Mouse (Mus musculus): ENCODE data around the gene Tspan1. TPM values are rescaled to one million over a fixed set of nuclear protein-coding genes. Genes with fewer than 3 reads are reported as not detected.

Tspan1 gene
- polyA plus RNA-seq, 1 experiment from 2014 or later: 0.21 TPM

- H3K4me2 ChIP-seq (replicated peaks): no peak within 1 kb of the TSS
- no peaks in the 10 kb centered on the region for H3K36me3 ChIP-seq (replicated peaks; ENCODE audit: control insufficient read depth, insufficient read depth)
- ATAC-seq (ENCODE audit: low FRiP score) (no peak), DNase-seq (ENCODE audit: low spot score) (no peak)
- H3K4me1 ChIP-seq (replicated peaks; ENCODE audit: control insufficient read depth, insufficient read depth, low read length): peaks cover 22% of the 10 kb centered on the region
- no peaks in the 10 kb centered on the region for H3K27me3 ChIP-seq (ENCODE audit: control insufficient read depth, insufficient read depth, low read length)
- no peaks in the 10 kb centered on the region for H3K9me3 ChIP-seq (ENCODE audit: control insufficient read depth, low read length)
- no peak within 1 kb of the TSS for H3K27ac ChIP-seq
- H3K4me3 ChIP-seq (replicated peaks; ENCODE audit: low read length): no peak within 1 kb of the TSS
- H3K9ac ChIP-seq: no peak within 1 kb of the TSS
- WGBS: 83% methylated on average over 6 of the region's 6 CpGs
These were observed 5.7 kb upstream of the Tspan1 start, which contains the start of the genes 1700042G07Rik and Gm49337 for GRCm38 (mm10) chr4:116173072-116173471. Gene 1700042G07Rik, plus strand, starts transcription at chr4:116173372. Gene Gm49337, plus strand, starts transcription at chr4:116173384.

- H3K4me3 ChIP-seq (replicated peaks; ENCODE audit: low read length): no peak overlapping the region
These were observed 1.9 kb upstream of the Tspan1 start for GRCm38 (mm10) chr4:116169353-116169672.

GRCm38 (mm10) chr4:116168617-116169352 lies 1.4 kb upstream of the Tspan1 start:
- Histone ChIP-seq H3K4me2 (replicated peaks) (no peak overlapping the region), H3K4me3 (replicated peaks; ENCODE audit: low read length) (no peak overlapping the region), H3K36me3 (replicated peaks; ENCODE audit: control insufficient read depth, insufficient read depth) (no peaks in the 10 kb centered on the region), H3K9ac (no peak overlapping the region), H3K27me3 (ENCODE audit: control insufficient read depth, insufficient read depth, low read length) (no peaks in the 10 kb centered on the region), H3K4me1 (replicated peaks; ENCODE audit: control insufficient read depth, insufficient read depth, low read length) (no peaks in the 10 kb centered on the region), H3K9me3 (ENCODE audit: control insufficient read depth, low read length) (no peaks in the 10 kb centered on the region), H3K27ac (no peak overlapping the region)
- 70% methylated on average over 8 of the region's 8 CpGs for WGBS
- peak; percentile 73 for DNase-seq (ENCODE audit: low spot score)
- ATAC-seq (ENCODE audit: low FRiP score): peak; percentile 77; the same call in 1 of the 2 replicates

More at GRCm38 (mm10) chr4:116169353-116169672, 1.9 kb upstream of the Tspan1 start:
- Histone ChIP-seq H3K27ac (no peak overlapping the region), H3K9me3 (ENCODE audit: control insufficient read depth, low read length) (no peaks in the 10 kb centered on the region), H3K9ac (no peak overlapping the region), H3K4me2 (replicated peaks) (no peak overlapping the region), H3K36me3 (replicated peaks; ENCODE audit: control insufficient read depth, insufficient read depth) (no peaks in the 10 kb centered on the region), H3K4me1 (replicated peaks; ENCODE audit: control insufficient read depth, insufficient read depth, low read length) (no peaks in the 10 kb centered on the region), H3K27me3 (ENCODE audit: control insufficient read depth, insufficient read depth, low read length) (no peaks in the 10 kb centered on the region)
- ATAC-seq (ENCODE audit: low FRiP score) (peak; percentile 38; the same call in 1 of the 2 replicates), DNase-seq (ENCODE audit: low spot score) (no peak)
- WGBS: 74% methylated on average over 3 of the region's 3 CpGs

- H3K9ac ChIP-seq: no peak overlapping the region
- WGBS: 82% methylated on average over 8 of the region's 8 CpGs
- no peak for DNase-seq (ENCODE audit: low spot score)
- H3K27me3 ChIP-seq (ENCODE audit: control insufficient read depth, insufficient read depth, low read length): no peaks in the 10 kb centered on the region
- no peaks in the 10 kb centered on the region for H3K36me3 ChIP-seq (replicated peaks; ENCODE audit: control insufficient read depth, insufficient read depth)
- no peaks in the 10 kb centered on the region for H3K9me3 ChIP-seq (ENCODE audit: control insufficient read depth, low read length)
- H3K4me1 ChIP-seq (replicated peaks; ENCODE audit: control insufficient read depth, insufficient read depth, low read length): no peaks in the 10 kb centered on the region
- no peak overlapping the region for H3K4me3 ChIP-seq (replicated peaks; ENCODE audit: low read length)
- no peak overlapping the region for H3K4me2 ChIP-seq (replicated peaks)
- no peak for ATAC-seq (ENCODE audit: low FRiP score)
- no peak overlapping the region for H3K27ac ChIP-seq
These were observed 1.5 kb downstream of the Tspan1 start for GRCm38 (mm10) chr4:116165708-116166407.

- ATAC-seq (ENCODE audit: low FRiP score) (no peak), DNase-seq (ENCODE audit: low spot score) (no peak)
- H3K36me3 ChIP-seq (replicated peaks; ENCODE audit: control insufficient read depth, insufficient read depth): 0 out of 2 replicates have a peak, but pooled peaks cover 2% of the 10 kb centered on the region
- no peaks in the 10 kb centered on the region for H3K9me3 ChIP-seq (ENCODE audit: control insufficient read depth, low read length)
- H3K27ac ChIP-seq: no peak overlapping the region
- H3K9ac ChIP-seq: no peak overlapping the region
- no peak overlapping the region for H3K4me2 ChIP-seq (replicated peaks)
- H3K27me3 ChIP-seq (ENCODE audit: control insufficient read depth, insufficient read depth, low read length): no peaks in the 10 kb centered on the region
- WGBS: 91% methylated on average over 2 of the region's 2 CpGs
- no peak overlapping the region for H3K4me3 ChIP-seq (replicated peaks; ENCODE audit: low read length)
- no peaks in the 10 kb centered on the region for H3K4me1 ChIP-seq (replicated peaks; ENCODE audit: control insufficient read depth, insufficient read depth, low read length)
These were observed 2.4 kb downstream of the Tspan1 start for GRCm38 (mm10) chr4:116164759-116165554.

- DNase-seq (ENCODE audit: low spot score): no peak
- no peaks in the 10 kb centered on the region for H3K4me1 ChIP-seq (replicated peaks; ENCODE audit: control insufficient read depth, insufficient read depth, low read length)
- H3K9me3 ChIP-seq (ENCODE audit: control insufficient read depth, low read length): no peaks in the 10 kb centered on the region
- H3K4me3 ChIP-seq (replicated peaks; ENCODE audit: low read length): no peak overlapping the region
- H3K36me3 ChIP-seq (replicated peaks; ENCODE audit: control insufficient read depth, insufficient read depth): peaks cover 30% of the 10 kb centered on the region
- no peak overlapping the region for H3K4me2 ChIP-seq (replicated peaks)
- no peaks in the 10 kb centered on the region for H3K27me3 ChIP-seq (ENCODE audit: control insufficient read depth, insufficient read depth, low read length)
- ATAC-seq (ENCODE audit: low FRiP score): no peak
- H3K9ac ChIP-seq: no peak overlapping the region
- H3K27ac ChIP-seq: no peak overlapping the region
- WGBS: 78% methylated on average over 4 of the region's 4 CpGs
These were observed 5.3 kb downstream of the Tspan1 start for GRCm38 (mm10) chr4:116162142-116162541.

GRCm38 (mm10) chr4:116160769-116161168 lies 6.6 kb downstream of the Tspan1 start:
- no peak for DNase-seq (ENCODE audit: low spot score)
- 82% methylated on average over 3 of the region's 3 CpGs for WGBS
- Histone ChIP-seq H3K27ac (no peak overlapping the region), H3K4me1 (replicated peaks; ENCODE audit: control insufficient read depth, insufficient read depth, low read length) (no peaks in the 10 kb centered on the region), H3K36me3 (replicated peaks; ENCODE audit: control insufficient read depth, insufficient read depth) (peaks cover 44% of the 10 kb centered on the region), H3K9me3 (ENCODE audit: control insufficient read depth, low read length) (no peaks in the 10 kb centered on the region), H3K9ac (no peak overlapping the region), H3K4me3 (replicated peaks; ENCODE audit: low read length) (no peak overlapping the region), H3K4me2 (replicated peaks) (no peak overlapping the region), H3K27me3 (ENCODE audit: control insufficient read depth, insufficient read depth, low read length) (no peaks in the 10 kb centered on the region)
- no peak for ATAC-seq (ENCODE audit: low FRiP score)

- no peak overlapping the region for H3K4me3 ChIP-seq (replicated peaks; ENCODE audit: low read length)
- no peak overlapping the region for H3K27ac ChIP-seq
- peaks cover 52% of the 10 kb centered on the region for H3K36me3 ChIP-seq (replicated peaks; ENCODE audit: control insufficient read depth, insufficient read depth)
- WGBS: 71% methylated on average over 3 of the region's 3 CpGs
- DNase-seq (ENCODE audit: low spot score) (peak; percentile 71), ATAC-seq (ENCODE audit: low FRiP score) (no peak)
- no peak overlapping the region for H3K4me2 ChIP-seq (replicated peaks)
- H3K9ac ChIP-seq: no peak overlapping the region
- H3K27me3 ChIP-seq (ENCODE audit: control insufficient read depth, insufficient read depth, low read length): no peaks in the 10 kb centered on the region
- H3K4me1 ChIP-seq (replicated peaks; ENCODE audit: control insufficient read depth, insufficient read depth, low read length): no peaks in the 10 kb centered on the region
- H3K9me3 ChIP-seq (ENCODE audit: control insufficient read depth, low read length): no peaks in the 10 kb centered on the region
These were observed 7.5 kb downstream of the Tspan1 start for GRCm38 (mm10) chr4:116159912-116160311.

- no peak overlapping the region for H3K27ac ChIP-seq
- ATAC-seq (ENCODE audit: low FRiP score) (no peak), DNase-seq (ENCODE audit: low spot score) (no peak)
- 88% methylated on average over 2 of the region's 2 CpGs for WGBS
- no peak overlapping the region for H3K9ac ChIP-seq
- H3K4me2 ChIP-seq (replicated peaks): no peak overlapping the region
- H3K27me3 ChIP-seq (ENCODE audit: control insufficient read depth, insufficient read depth, low read length): no peaks in the 10 kb centered on the region
- no peak overlapping the region for H3K4me3 ChIP-seq (replicated peaks; ENCODE audit: low read length)
- no peaks in the 10 kb centered on the region for H3K9me3 ChIP-seq (ENCODE audit: control insufficient read depth, low read length)
- no peaks in the 10 kb centered on the region for H3K4me1 ChIP-seq (replicated peaks; ENCODE audit: control insufficient read depth, insufficient read depth, low read length)
- H3K36me3 ChIP-seq (replicated peaks; ENCODE audit: control insufficient read depth, insufficient read depth): peaks cover 72% of the 10 kb centered on the region
These were observed 9.5 kb downstream of the Tspan1 start for GRCm38 (mm10) chr4:116157882-116158281.

All from hindbrain, embryonic 14.5 days (tissue).